Mouse (Mus musculus) forebrain, embryonic 14.5 days (tissue): Measurements from ENCODE around the gene Cep295. TPM values are rescaled to one million over a fixed set of nuclear protein-coding genes. Genes with fewer than 3 reads are reported as not detected.
"Not testable (repeated sequence)": the region's sequence is repeated elsewhere in the genome, so short reads cannot be mapped to it uniquely, and the experiment has no call there.

Source experiments
- ATAC-seq: fragments of 200-750 bp; cut with Nextera tagmentation; 2 replicates; pipeline ENCODE4 v1.8.0; 2017; ENCODE audit warnings: mild to moderate bottlenecking, moderate library complexity
- DNase-seq: peaks from one replicate; pipeline ENCODE4 v3.0.0-alpha.2; 2015; ENCODE audit warnings: low spot score
- H3K27ac ChIP-seq: fragments of 300-500 bp; sonication (generic); 2 replicates; pipeline ENCODE4 v1.5.1; 2014; ENCODE audit warnings: low read depth, mild to moderate bottlenecking, control low read depth, low read length, moderate library complexity
- H3K27me3 ChIP-seq: fragments of 300-500 bp; sonication (generic); replicated peaks from 2 replicates; pipeline ENCODE4 v1.6.1; 2014; ENCODE audit warnings: low read length, control low read depth, mixed read lengths; ENCODE audit not compliant: control insufficient read depth, insufficient read depth
- H3K36me3 ChIP-seq: fragments of 300-500 bp; sonication (generic); 2 replicates; pipeline ENCODE4 v1.6.1; 2014; ENCODE audit warnings: low read length, control low read depth; ENCODE audit not compliant: control insufficient read depth, insufficient read depth
- H3K4me1 ChIP-seq: fragments of 300-500 bp; sonication (generic); 2 replicates; pipeline ENCODE4 v1.6.1; 2014; ENCODE audit warnings: antibody characterized with exemption, low read length, control low read depth; ENCODE audit not compliant: control insufficient read depth, insufficient read depth
- H3K4me2 ChIP-seq: fragments of 300-500 bp; sonication (generic); 2 replicates; pipeline ENCODE4 v1.6.1; 2014; ENCODE audit warnings: mild to moderate bottlenecking, control low read depth, low read length
- H3K4me3 ChIP-seq: fragments of 300-500 bp; sonication (generic); 2 replicates; pipeline ENCODE4 v1.5.1; 2014; ENCODE audit warnings: low read depth, low read length, control low read depth
- H3K9ac ChIP-seq: fragments of 300-500 bp; sonication (generic); 2 replicates; pipeline ENCODE4 v1.6.1; 2014; ENCODE audit warnings: mild to moderate bottlenecking, low read length, control low read depth, moderate library complexity
- H3K9me3 ChIP-seq: fragments of 300-500 bp; sonication (generic); replicated peaks from 2 replicates; pipeline ENCODE4 v1.6.1; 2016; ENCODE audit warnings: low read length, control low read depth, mixed read lengths; ENCODE audit not compliant: control insufficient read depth
- WGBS: fragments of 180-500 bp; shearing (Covaris S2); extraction: QIAGEN DNeasy Blood & Tissue Kit; methylation state at CpG from one replicate; pipeline ENCODE4 v1.1.7; 2014; 5-methylcytosine and 5-hydroxymethylcytosine counted together
- polyA plus RNA-seq: library from polyadenylated mRNA; unstranded; fragments of >200 nt; fragmentation: Nextera tagmentation; extraction: Ambion mirVana; gene quantifications from 2 replicates; pipeline ENCODE4 v1.2.1, GENCODE M21; 2014

Cep295 gene
- polyA plus RNA-seq, 1 experiment from 2014 or later: 16.0 TPM

DNA sequence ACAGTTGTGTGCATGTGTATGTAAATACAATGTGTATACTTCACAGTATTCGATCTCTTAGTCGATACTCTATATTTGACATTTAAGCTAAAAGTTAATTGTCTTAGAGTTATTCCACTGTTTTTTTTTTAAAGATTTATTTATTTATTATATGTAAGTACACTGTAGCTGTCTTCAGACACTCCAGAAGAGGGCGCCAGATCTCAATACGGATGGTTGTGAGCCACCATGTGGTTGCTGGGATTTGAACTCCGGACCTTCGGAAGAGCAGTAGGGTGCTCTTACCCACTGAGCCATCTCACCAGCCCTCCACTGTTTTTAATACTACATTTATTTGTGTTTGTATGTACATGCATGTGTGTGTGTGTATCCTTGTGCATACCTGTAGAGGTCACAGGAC lies 55.6 kb downstream of the Cep295 start:
- not testable (repeated sequence) for H3K4me3 ChIP-seq, H3K27me3 ChIP-seq, H3K27ac ChIP-seq, H3K4me1 ChIP-seq, H3K4me2 ChIP-seq, DNase-seq, H3K9me3 ChIP-seq, H3K9ac ChIP-seq, H3K36me3 ChIP-seq, ATAC-seq
- WGBS: 80% methylated on average over 6 of the region's 6 CpGs

GRCm38 (mm10) chr9:15301399-15301798 lies 56.2 kb downstream of the Cep295 start:
- Histone ChIP-seq H3K4me1 (peaks cover 3% of the 10 kb centered on the region; the same call in 1 of the 2 replicates), H3K4me2 (no peak overlapping the region), H3K36me3 (no peaks in the 10 kb centered on the region), H3K27ac (peak overlapping the region; percentile 27; the same call in 1 of the 2 replicates), H3K4me3 (no peak overlapping the region), H3K27me3 (no peaks in the 10 kb centered on the region), H3K9me3 (no peaks in the 10 kb centered on the region), H3K9ac (no peak overlapping the region)
- 61% methylated on average over 6 of the region's 6 CpGs for WGBS
- ATAC-seq (no peak), DNase-seq (no peak)

GRCm38 (mm10) chr9:15300056-15300455 lies 57.5 kb downstream of the Cep295 start:
- Histone ChIP-seq H3K27me3 (no peaks in the 10 kb centered on the region), H3K27ac (no peak overlapping the region), H3K4me2 (no peak overlapping the region), H3K9me3 (no peaks in the 10 kb centered on the region), H3K4me1 (no peaks in the 10 kb centered on the region), H3K4me3 (no peak overlapping the region), H3K36me3 (no peaks in the 10 kb centered on the region), H3K9ac (no peak overlapping the region)
- WGBS: 85% methylated on average over 5 of the region's 5 CpGs
- DNase-seq (no peak), ATAC-seq (no peak)

DNA sequence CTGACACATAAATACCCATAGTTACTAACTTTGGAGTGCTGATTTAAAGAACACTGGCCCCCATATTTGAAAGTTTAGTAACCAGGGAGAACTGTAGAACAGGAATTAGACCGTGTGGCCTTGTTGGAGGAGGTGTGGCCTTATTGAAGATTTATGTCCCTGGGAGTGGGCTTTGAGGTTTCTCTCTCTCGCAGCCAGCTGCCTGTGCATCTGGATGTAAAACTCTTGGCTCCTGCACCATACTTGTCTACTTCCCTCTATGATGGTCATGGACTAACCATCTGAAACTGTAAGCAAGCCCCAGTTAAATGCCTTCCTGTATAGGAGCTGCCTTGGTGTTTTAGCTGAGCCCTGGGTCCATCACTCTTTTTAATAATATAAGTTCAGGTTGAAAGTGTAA lies 59.1 kb downstream of the Cep295 start:
- Histone ChIP-seq H3K4me1 (no peaks in the 10 kb centered on the region), H3K27me3 (no peaks in the 10 kb centered on the region), H3K36me3 (no peaks in the 10 kb centered on the region), H3K4me2 (no peak overlapping the region), H3K4me3 (no peak overlapping the region), H3K27ac (no peak overlapping the region), H3K9me3 (no peaks in the 10 kb centered on the region), H3K9ac (no peak overlapping the region)
- ATAC-seq: no peak
- 74% methylated on average over 2 of the region's 2 CpGs for WGBS
- no peak for DNase-seq

- ATAC-seq (no peak), DNase-seq (no peak)
- H3K4me2 ChIP-seq: no peak overlapping the region
- no peak overlapping the region for H3K27ac ChIP-seq
- H3K9me3 ChIP-seq: no peaks in the 10 kb centered on the region
- no peaks in the 10 kb centered on the region for H3K4me1 ChIP-seq
- H3K9ac ChIP-seq: no peak overlapping the region
- H3K4me3 ChIP-seq: no peak overlapping the region
- H3K27me3 ChIP-seq: no peaks in the 10 kb centered on the region
- no peaks in the 10 kb centered on the region for H3K36me3 ChIP-seq
- WGBS: 89% methylated on average over 7 of the region's 7 CpGs
These were observed 60.5 kb downstream of the Cep295 start for GRCm38 (mm10) chr9:15297112-15297511.

DNA sequence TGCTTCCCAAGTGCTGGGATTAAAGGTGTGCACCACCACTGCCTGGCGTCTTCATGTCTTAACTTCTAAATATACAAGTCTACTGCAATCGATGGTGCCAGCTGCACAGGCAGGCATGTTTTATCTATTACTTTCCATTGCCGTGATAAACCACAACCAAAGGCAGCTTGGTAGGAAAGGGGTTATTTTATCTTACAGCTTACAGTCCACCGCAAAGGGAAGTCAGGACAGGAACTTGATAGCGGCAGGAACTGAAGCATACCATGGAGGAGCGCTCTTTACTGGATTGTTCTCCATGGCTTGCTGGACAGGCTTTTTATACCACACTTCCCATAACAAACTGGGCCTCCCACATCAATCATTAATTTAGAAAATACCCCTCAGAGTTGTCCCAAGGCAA lies 68.3 kb downstream of the Cep295 start:
- no peak for ATAC-seq

DNA sequence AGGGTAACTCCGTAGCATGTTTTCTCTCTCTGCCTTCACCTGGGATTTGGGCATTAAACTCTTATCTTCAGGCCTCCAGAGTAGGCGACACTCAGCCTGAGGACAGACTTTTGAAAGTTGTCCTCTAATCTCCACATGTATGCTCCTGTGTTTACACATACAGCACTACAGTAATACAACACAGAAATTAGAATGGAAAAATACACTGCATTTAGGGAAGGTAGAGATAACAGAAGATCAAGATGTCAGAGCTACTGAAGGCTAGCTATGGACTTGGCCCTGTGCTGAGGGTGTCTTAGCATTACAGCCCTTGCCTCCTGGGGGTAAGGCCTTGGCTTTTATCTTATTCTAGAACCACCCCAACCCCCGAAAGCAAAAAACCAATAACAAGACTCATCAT lies 69.2 kb downstream of the Cep295 start:
- Histone ChIP-seq H3K27me3 (no peaks in the 10 kb centered on the region), H3K9me3 (no peaks in the 10 kb centered on the region), H3K36me3 (peaks cover 11% of the 10 kb centered on the region; the same call in 1 of the 2 replicates), H3K27ac (no peak overlapping the region), H3K9ac (no peak overlapping the region), H3K4me2 (no peak overlapping the region), H3K4me3 (no peak overlapping the region), H3K4me1 (no peaks in the 10 kb centered on the region)
- 86% methylated on average over 3 of the region's 3 CpGs for WGBS
- no peak for DNase-seq
- ATAC-seq: no peak

More for the DNA sequence above, 68.3 kb downstream of the Cep295 start:
- Histone ChIP-seq H3K9me3 (no peaks in the 10 kb centered on the region), H3K4me2 (no peak overlapping the region), H3K9ac (no peak overlapping the region), H3K27me3 (no peaks in the 10 kb centered on the region), H3K36me3 (peaks cover 11% of the 10 kb centered on the region; the same call in 1 of the 2 replicates), H3K4me3 (no peak overlapping the region), H3K27ac (no peak overlapping the region), H3K4me1 (no peaks in the 10 kb centered on the region)
- 94% methylated on average over 6 of the region's 6 CpGs for WGBS
- DNase-seq: no peak

DNA sequence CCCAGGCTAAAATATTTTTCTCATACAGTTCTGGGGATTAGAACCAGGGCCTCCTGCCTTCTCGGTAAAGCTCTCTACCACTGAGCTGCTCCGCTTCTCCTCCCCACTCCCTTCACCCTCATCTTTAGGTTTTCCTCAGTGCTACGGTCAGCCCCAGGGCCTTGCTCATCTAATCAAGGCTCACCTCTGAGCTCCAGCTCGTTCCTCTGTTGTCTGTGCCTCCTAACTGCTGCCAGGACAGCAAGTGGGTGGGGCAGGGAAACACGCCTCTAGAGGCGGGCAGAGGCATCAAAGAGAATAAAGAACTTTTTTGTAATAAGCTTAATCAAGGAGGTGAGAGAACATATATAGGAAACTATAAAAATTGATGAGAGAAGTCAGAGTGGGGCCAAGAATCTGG lies 69.7 kb downstream of the Cep295 start:
- Histone ChIP-seq H3K9me3 (no peaks in the 10 kb centered on the region), H3K36me3 (peaks cover 11% of the 10 kb centered on the region; the same call in 1 of the 2 replicates), H3K27me3 (no peaks in the 10 kb centered on the region), H3K4me1 (no peaks in the 10 kb centered on the region), H3K9ac (no peak overlapping the region), H3K27ac (no peak overlapping the region), H3K4me3 (no peak overlapping the region), H3K4me2 (no peak overlapping the region)
- 41% methylated on average over 6 of the region's 6 CpGs for WGBS
- no peak for ATAC-seq
- no peak for DNase-seq

- Histone ChIP-seq H3K27ac (no peak overlapping the region), H3K4me3 (no peak overlapping the region), H3K9ac (no peak overlapping the region), H3K36me3 (peaks cover 9% of the 10 kb centered on the region; the same call in 1 of the 2 replicates), H3K27me3 (no peaks in the 10 kb centered on the region), H3K9me3 (no peaks in the 10 kb centered on the region), H3K4me2 (no peak overlapping the region), H3K4me1 (peaks cover 8% of the 10 kb centered on the region)
- ATAC-seq (no peak), DNase-seq (no peak)
- WGBS: 63% methylated on average over 3 of the region's 3 CpGs
These were observed 72.1 kb downstream of the Cep295 start for GRCm38 (mm10) chr9:15285443-15285842.
